Mouse (Mus musculus) forebrain, embryonic 12.5 days (tissue): ENCODE results near the gene Rtn2. TPM values are rescaled to one million over a fixed set of nuclear protein-coding genes. Genes with fewer than 3 reads are reported as not detected.

Source experiments
- ATAC-seq: fragments of 200-750 bp; cut with Nextera tagmentation; 2 replicates; pipeline ENCODE4 v1.8.0; 2017; ENCODE audit warnings: moderate TSS enrichment; ENCODE audit not compliant: low FRiP score
- H3K27ac ChIP-seq: fragments of 300-500 bp; sonication (generic); 2 replicates; pipeline ENCODE4 v1.5.1; 2016; ENCODE audit warnings: mild to moderate bottlenecking
- H3K27me3 ChIP-seq: fragments of 300-500 bp; sonication (generic); 2 replicates; pipeline ENCODE4 v1.6.1; 2016; ENCODE audit warnings: mild to moderate bottlenecking
- H3K36me3 ChIP-seq: fragments of 300-500 bp; sonication (generic); replicated peaks from 2 replicates; pipeline ENCODE4 v1.6.1; 2016; ENCODE audit warnings: mild to moderate bottlenecking
- H3K4me1 ChIP-seq: fragments of 300-500 bp; sonication (generic); 2 replicates; pipeline ENCODE4 v1.6.1; 2016
- H3K4me2 ChIP-seq: fragments of 300-500 bp; sonication (generic); 2 replicates; pipeline ENCODE4 v1.6.1; 2016; ENCODE audit warnings: mild to moderate bottlenecking, moderate library complexity
- H3K4me3 ChIP-seq: fragments of 300-500 bp; sonication (generic); replicated peaks from 2 replicates; pipeline ENCODE4 v1.5.1; 2016; ENCODE audit warnings: mild to moderate bottlenecking
- H3K9ac ChIP-seq: fragments of 300-500 bp; sonication (generic); 2 replicates; pipeline ENCODE4 v1.6.1; 2016; ENCODE audit warnings: mild to moderate bottlenecking
- H3K9me3 ChIP-seq: fragments of 300-500 bp; sonication (generic); 2 replicates; pipeline ENCODE4 v1.6.1; 2016
- WGBS: fragments of 180-500 bp; shearing (Covaris S2); methylation state at CpG from one replicate; pipeline ENCODE4 v1.1.7; 2016; 5-methylcytosine and 5-hydroxymethylcytosine counted together
- polyA plus RNA-seq: library from polyadenylated mRNA; unstranded; fragments of >200 nt; fragmentation: Nextera tagmentation; extraction: Ambion mirVana; gene quantifications from 2 replicates; pipeline ENCODE4 v1.2.1, GENCODE M21; 2016

Rtn2 gene
- polyA plus RNA-seq, 1 experiment from 2014 or later = 70.3 TPM

DNA sequence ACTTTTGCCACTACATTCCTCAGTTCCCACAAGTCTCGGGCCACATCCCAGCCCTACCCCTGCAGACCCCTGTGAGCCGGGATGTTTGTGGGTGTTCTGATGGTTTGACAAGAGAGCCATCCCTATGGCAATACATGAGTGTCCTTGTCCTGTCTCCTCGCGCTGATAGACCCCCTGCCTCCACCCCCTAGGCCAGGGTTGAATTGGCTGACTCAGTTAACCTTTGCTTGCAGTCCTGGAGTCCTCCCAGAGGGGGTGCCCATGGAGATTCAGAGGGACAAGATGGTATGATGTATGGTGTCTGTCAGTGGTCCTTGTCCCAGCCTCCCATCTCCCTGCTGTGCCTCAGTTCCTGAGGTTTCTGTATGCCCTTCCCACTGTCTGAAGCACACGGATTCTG, 31.6 kb downstream of the Rtn2 start:
- Histone ChIP-seq H3K4me1 (peaks cover 20% of the 10 kb centered on the region), H3K27ac (no peak overlapping the region), H3K9ac (no peak overlapping the region), H3K27me3 (peaks cover 51% of the 10 kb centered on the region), H3K4me3 (no peak overlapping the region), H3K9me3 (no peaks in the 10 kb centered on the region), H3K4me2 (no peak overlapping the region), H3K36me3 (no peaks in the 10 kb centered on the region)
- 47% methylated on average over 5 of the region's 5 CpGs for WGBS
- ATAC-seq = no peak

- Histone ChIP-seq H3K36me3 (no peaks in the 10 kb centered on the region), H3K4me2 (no peak overlapping the region), H3K4me3 (no peak overlapping the region), H3K27me3 (peaks cover 49% of the 10 kb centered on the region), H3K27ac (no peak overlapping the region), H3K4me1 (peaks cover 19% of the 10 kb centered on the region), H3K9ac (no peak overlapping the region), H3K9me3 (no peaks in the 10 kb centered on the region)
- 41% methylated on average over 14 of the region's 14 CpGs for WGBS
- no peak for ATAC-seq
These were observed 34.2 kb downstream of the Rtn2 start for GRCm38 (mm10) chr7:19316451-19317161.

- H3K9me3 ChIP-seq = no peaks in the 10 kb centered on the region
- no peak overlapping the region for H3K27ac ChIP-seq
- no peak overlapping the region for H3K4me3 ChIP-seq
- no peak for ATAC-seq
- peaks cover 44% of the 10 kb centered on the region for H3K27me3 ChIP-seq
- no peaks in the 10 kb centered on the region for H3K36me3 ChIP-seq
- 74% methylated on average over 2 of the region's 2 CpGs for WGBS
- no peak overlapping the region for H3K9ac ChIP-seq
- no peak overlapping the region for H3K4me2 ChIP-seq
- H3K4me1 ChIP-seq = peaks cover 19% of the 10 kb centered on the region
These were observed 35.8 kb downstream of the Rtn2 start for GRCm38 (mm10) chr7:19318201-19318600.

DNA sequence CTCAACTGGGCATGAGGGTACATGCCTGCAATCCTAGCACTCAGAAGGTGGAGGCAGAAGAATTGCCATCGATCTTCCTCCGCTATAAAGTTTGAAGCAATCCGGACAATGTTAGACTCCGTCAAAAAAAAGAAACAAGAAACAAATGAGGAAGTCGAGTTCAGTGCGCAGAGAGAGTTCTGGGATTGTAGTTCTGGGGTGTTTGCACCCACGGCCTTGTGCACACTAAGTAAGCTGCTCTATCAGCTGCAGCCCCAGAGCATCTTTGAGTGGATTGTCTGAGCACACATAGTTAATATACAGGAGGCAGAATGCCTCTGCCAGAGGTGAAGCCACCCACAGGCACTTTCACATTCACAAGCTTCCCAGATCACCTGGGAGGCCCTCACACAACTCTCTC, 36.3 kb downstream of the Rtn2 start:
- H3K4me1 ChIP-seq = peaks cover 19% of the 10 kb centered on the region
- no peak overlapping the region for H3K4me3 ChIP-seq
- no peak for ATAC-seq
- 83% methylated on average over 7 of the region's 7 CpGs for WGBS
- no peaks in the 10 kb centered on the region for H3K36me3 ChIP-seq
- H3K9ac ChIP-seq = no peak overlapping the region
- H3K4me2 ChIP-seq = no peak overlapping the region
- peaks cover 41% of the 10 kb centered on the region for H3K27me3 ChIP-seq
- no peak overlapping the region for H3K27ac ChIP-seq
- no peaks in the 10 kb centered on the region for H3K9me3 ChIP-seq

- peak overlapping the region; percentile 50 for H3K4me3 ChIP-seq
- 22% methylated on average over 9 of the region's 9 CpGs for WGBS
- H3K4me1 ChIP-seq = peaks cover 19% of the 10 kb centered on the region
- ATAC-seq = peak; percentile 69
- peak overlapping the region; percentile 80 for H3K4me2 ChIP-seq
- no peak overlapping the region for H3K27ac ChIP-seq
- no peaks in the 10 kb centered on the region for H3K36me3 ChIP-seq
- peak overlapping the region; percentile 56 for H3K9ac ChIP-seq
- peaks cover 38% of the 10 kb centered on the region for H3K27me3 ChIP-seq
- no peaks in the 10 kb centered on the region for H3K9me3 ChIP-seq
These were observed 37.0 kb downstream of the Rtn2 start for GRCm38 (mm10) chr7:19319458-19319857.

DNA sequence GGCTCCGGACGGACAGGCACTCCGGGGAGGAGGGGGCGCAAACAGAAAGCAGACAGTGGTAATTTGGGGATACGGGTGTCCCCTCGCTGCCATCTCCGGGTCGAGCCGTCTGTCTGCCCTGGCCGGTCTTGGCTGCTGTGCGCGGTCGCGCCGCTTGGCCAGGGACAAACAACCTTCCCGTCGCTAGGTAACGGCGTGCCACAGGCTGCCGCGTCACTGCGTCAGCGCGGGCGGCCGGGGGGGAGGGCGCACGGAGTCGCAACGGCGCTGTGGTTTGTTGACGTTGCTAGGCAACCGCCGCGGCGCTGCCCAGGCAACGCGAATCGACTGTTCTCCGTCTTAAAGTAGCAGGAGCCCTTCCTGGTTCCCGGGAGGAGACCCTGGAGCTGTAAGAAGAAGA, 37.5 kb downstream of the Rtn2 start:
- Histone ChIP-seq H3K4me3 (peak overlapping the region; percentile 50), H3K27ac (0 out of 2 replicates have a peak overlapping the region, but pooled peaks have one; percentile 14), H3K9me3 (no peaks in the 10 kb centered on the region), H3K27me3 (peaks cover 33% of the 10 kb centered on the region), H3K36me3 (no peaks in the 10 kb centered on the region), H3K9ac (peak overlapping the region; percentile 56), H3K4me1 (peaks cover 19% of the 10 kb centered on the region), H3K4me2 (peak overlapping the region; percentile 80)
- WGBS = under 1% methylated on average over 41 of the region's 41 CpGs
- peak; percentile 96 for ATAC-seq

DNA sequence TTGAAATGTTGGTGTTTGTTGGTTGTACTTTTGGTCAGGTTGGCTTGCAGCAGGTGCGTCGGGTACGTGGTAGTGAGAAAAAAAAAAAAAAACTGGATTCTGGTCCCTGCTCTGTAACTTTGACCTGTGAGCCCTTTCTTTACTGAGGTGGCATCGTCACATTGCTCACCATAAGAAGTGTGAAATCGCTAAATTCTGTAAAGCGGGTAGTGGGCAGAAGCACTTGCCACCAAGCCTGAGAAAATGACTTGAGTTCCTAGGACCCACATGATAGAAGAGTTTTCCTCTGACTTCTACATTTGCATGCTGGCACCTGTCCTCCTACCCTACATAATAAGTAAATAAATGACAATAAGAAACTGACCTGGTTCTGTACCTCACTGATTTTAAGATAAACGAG, 38.2 kb downstream of the Rtn2 start:
- no peak overlapping the region for H3K9ac ChIP-seq
- no peaks in the 10 kb centered on the region for H3K9me3 ChIP-seq
- peaks cover 20% of the 10 kb centered on the region for H3K4me1 ChIP-seq
- H3K27ac ChIP-seq = 0 out of 2 replicates have a peak overlapping the region, but pooled peaks have one; percentile 14
- no peak overlapping the region for H3K4me3 ChIP-seq
- WGBS = 41% methylated on average over 7 of the region's 7 CpGs
- no peak for ATAC-seq
- no peaks in the 10 kb centered on the region for H3K36me3 ChIP-seq
- peaks cover 29% of the 10 kb centered on the region for H3K27me3 ChIP-seq
- H3K4me2 ChIP-seq = peak overlapping the region; percentile 80

DNA sequence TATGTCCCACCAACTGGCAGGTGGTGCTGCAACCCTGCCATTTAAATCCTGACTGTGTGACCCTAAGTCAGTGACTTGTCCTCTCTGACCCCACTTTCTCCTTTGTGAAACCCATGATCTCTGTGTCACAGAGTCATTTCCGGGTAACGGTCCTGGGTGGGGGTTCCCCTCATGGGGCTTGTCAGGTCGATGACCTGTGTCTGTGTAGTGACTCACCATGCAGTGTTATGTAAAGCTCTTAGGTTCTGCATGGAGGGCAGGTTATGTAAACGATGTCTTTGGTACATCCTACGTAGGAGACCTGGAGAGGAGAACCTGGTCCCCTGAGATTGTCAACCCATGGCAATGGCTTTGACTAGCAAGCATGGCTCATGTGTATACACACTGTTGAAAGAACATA, 39.0 kb downstream of the Rtn2 start:
- peaks cover 29% of the 10 kb centered on the region for H3K27me3 ChIP-seq
- 73% methylated on average over 5 of the region's 5 CpGs for WGBS

GRCm38 (mm10) chr7:19322489-19322888, 40.1 kb downstream of the Rtn2 start:
- Histone ChIP-seq H3K9me3 (no peaks in the 10 kb centered on the region), H3K4me3 (no peak overlapping the region), H3K27me3 (peaks cover 22% of the 10 kb centered on the region), H3K36me3 (no peaks in the 10 kb centered on the region), H3K4me2 (no peak overlapping the region), H3K4me1 (peaks cover 33% of the 10 kb centered on the region), H3K9ac (no peak overlapping the region), H3K27ac (no peak overlapping the region)
- no peak for ATAC-seq
- WGBS = 63% methylated on average over 9 of the region's 9 CpGs

More for the DNA sequence above, 39.0 kb downstream of the Rtn2 start:
- Histone ChIP-seq H3K4me1 (peaks cover 25% of the 10 kb centered on the region), H3K4me3 (no peak overlapping the region), H3K4me2 (no peak overlapping the region), H3K9ac (no peak overlapping the region), H3K27ac (no peak overlapping the region), H3K36me3 (no peaks in the 10 kb centered on the region), H3K9me3 (no peaks in the 10 kb centered on the region)
- ATAC-seq = no peak

DNA sequence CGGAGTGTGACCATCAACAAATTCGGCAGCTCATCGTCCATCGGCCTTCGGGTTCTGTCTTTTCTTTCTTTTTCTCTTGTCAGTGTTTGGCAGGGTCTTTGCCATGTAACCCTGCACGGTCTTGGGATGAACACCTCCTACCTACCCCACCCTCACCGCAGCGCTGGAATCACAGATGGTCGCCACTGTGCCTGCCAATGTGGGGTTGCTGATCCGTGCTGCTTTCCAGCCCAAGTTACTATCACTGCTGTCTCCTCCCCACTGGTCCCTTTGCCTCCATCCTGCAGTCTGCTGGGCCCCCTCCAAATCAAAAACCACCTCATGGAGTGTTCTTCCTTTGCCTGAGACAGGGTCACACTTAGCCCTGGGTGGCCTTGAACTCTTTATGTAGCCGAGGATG, 41.8 kb downstream of the Rtn2 start:
- Histone ChIP-seq H3K9me3 (no peaks in the 10 kb centered on the region), H3K36me3 (no peaks in the 10 kb centered on the region), H3K4me1 (peaks cover 36% of the 10 kb centered on the region), H3K4me3 (no peak overlapping the region), H3K27ac (no peak overlapping the region), H3K9ac (no peak overlapping the region), H3K27me3 (peaks cover 9% of the 10 kb centered on the region; the same call in 1 of the 2 replicates), H3K4me2 (no peak overlapping the region)
- no peak for ATAC-seq
- 85% methylated on average over 11 of the region's 11 CpGs for WGBS

- Histone ChIP-seq H3K36me3 (no peaks in the 10 kb centered on the region), H3K4me1 (peaks cover 26% of the 10 kb centered on the region), H3K27ac (no peak overlapping the region), H3K9ac (no peak overlapping the region), H3K9me3 (no peaks in the 10 kb centered on the region), H3K4me2 (peak overlapping the region; percentile 65), H3K27me3 (peaks cover 7% of the 10 kb centered on the region; the same call in 1 of the 2 replicates), H3K4me3 (no peak overlapping the region)
- WGBS = 75% methylated on average over 21 of the region's 21 CpGs
- ATAC-seq = no peak
These were observed 43.1 kb downstream of the Rtn2 start for GRCm38 (mm10) chr7:19325262-19326199.

GRCm38 (mm10) chr7:19326359-19326758, 43.9 kb downstream of the Rtn2 start:
- Histone ChIP-seq H3K36me3 (no peaks in the 10 kb centered on the region), H3K27ac (peak overlapping the region; percentile 60), H3K9me3 (no peaks in the 10 kb centered on the region), H3K4me1 (peaks cover 24% of the 10 kb centered on the region), H3K4me2 (peak overlapping the region; percentile 65), H3K4me3 (peak overlapping the region; percentile 37), H3K9ac (no peak overlapping the region), H3K27me3 (peaks cover 7% of the 10 kb centered on the region; the same call in 1 of the 2 replicates)
- WGBS = 0% methylated on average over 19 of the region's 20 CpGs
- peak; percentile 77 for ATAC-seq
